Mouse (Mus musculus) C2C12 (cell line): ENCODE results near the gene Tti1.

Experiments used
- CTCF ChIP-seq: IDR thresholded peaks from one replicate; pipeline ENCODE4 v1.5.1; 2011; ENCODE audit not compliant: control insufficient read depth, insufficient read depth, insufficient read length
- MAX ChIP-seq: IDR thresholded peaks from one replicate; pipeline ENCODE4 v1.6.1; 2011; ENCODE audit warnings: mild to moderate bottlenecking, control low read depth
- MYOG ChIP-seq: IDR thresholded peaks from one replicate; pipeline ENCODE4 v1.6.1; 2011; ENCODE audit not compliant: control insufficient read depth, insufficient read length; ENCODE audit errors: extremely low read depth

GRCm38 (mm10) chr2:158059666-158060105 lies 31.5 kb upstream of the Tti1 start:
- TF ChIP-seq CTCF (no peak), MYOG (no peak), MAX (no peak)
